Mouse (Mus musculus) CH12.LX (cell line): ENCODE results near the gene Pax4. TPM values are rescaled to one million over a fixed set of nuclear protein-coding genes. Genes with fewer than 3 reads are reported as not detected.

Source experiments
- DNase-seq: peaks from one replicate; pipeline ENCODE4 v3.0.0-alpha.2; 2013; ENCODE audit errors: extremely low read depth
- H3K27ac ChIP-seq: 2 replicates; pipeline ENCODE4 v1.5.1; 2012; ENCODE audit warnings: low read depth, mild to moderate bottlenecking, control low read depth, moderate library complexity; ENCODE audit not compliant: insufficient read depth
- H3K27me3 ChIP-seq: replicated peaks from 2 replicates; pipeline ENCODE3; 2012; ENCODE audit warnings: inconsistent platforms
- H3K36me3 ChIP-seq, 2 experiments: replicated peaks in 1 of 2; 2 replicates each; pipeline versions ENCODE3 to v1.6.1; 2012; ENCODE audit warnings: inconsistent platforms in 1 of 2, low read length in 1 of 2, mild to moderate bottlenecking in 1 of 2, mixed read lengths in 1 of 2, moderate library complexity in 1 of 2; ENCODE audit not compliant: control insufficient read depth in 1 of 2, insufficient read depth in 1 of 2
- H3K4me1 ChIP-seq, 2 experiments: 2 replicates each; pipeline ENCODE4 v1.6.1; 2012; ENCODE audit warnings: inconsistent platforms in 1 of 2, moderate library complexity in 1 of 2; ENCODE audit not compliant: insufficient read depth in 2 of 2, control insufficient read depth in 1 of 2
- H3K4me2 ChIP-seq: 2 replicates; pipeline ENCODE4 v1.6.1; 2012; ENCODE audit warnings: low read depth, mild to moderate bottlenecking, control low read depth; ENCODE audit not compliant: poor library complexity, insufficient read depth, severe bottlenecking
- H3K4me3 ChIP-seq, 3 experiments: fragments of 150-350 bp in 1 of 3; sonication (generic) in 1 of 3; replicated peaks in 1 of 3; 2 replicates each; pipeline versions ENCODE3 to v1.5.1; 2011 to 2012; ENCODE audit warnings: low read depth in 2 of 3, low read length in 2 of 3, mild to moderate bottlenecking in 2 of 3, moderate library complexity in 2 of 3, control low read depth in 1 of 3, improper control_type of control experiment in 1 of 3, inconsistent platforms in 1 of 3, mixed read lengths in 1 of 3; ENCODE audit not compliant: poor library complexity in 1 of 3
- H3K79me2 ChIP-seq: replicated peaks from 2 replicates; pipeline ENCODE4 v1.6.1; 2012; ENCODE audit warnings: mild to moderate bottlenecking, moderate library complexity; ENCODE audit not compliant: control insufficient read depth, poor library complexity, insufficient read depth, severe bottlenecking; ENCODE audit errors: extremely low read depth
- H3K9ac ChIP-seq: 2 replicates; pipeline ENCODE4 v1.6.1; 2012; ENCODE audit warnings: low read depth, mild to moderate bottlenecking, control low read depth, moderate library complexity; ENCODE audit not compliant: insufficient read depth
- H3K9me3 ChIP-seq: replicated peaks from 2 replicates; pipeline ENCODE3; 2012; ENCODE audit warnings: low read length, inconsistent platforms, mixed read lengths
- CHD1 ChIP-seq: IDR thresholded peaks from 2 replicates; pipeline ENCODE4 v1.6.1; 2012; ENCODE audit warnings: low read depth, low read length, improper control_type of control experiment, inconsistent platforms
- CHD2 ChIP-seq: IDR thresholded peaks from 2 replicates; pipeline ENCODE4 v1.6.1; 2011; ENCODE audit warnings: low read length, improper control_type of control experiment
- CTCF ChIP-seq, 2 experiments: IDR thresholded peaks in 1 of 2; conservative IDR thresholded peaks in 1 of 2; 2 replicates each; pipeline ENCODE4 v1.5.1; 2011 to 2012; ENCODE audit warnings: low read depth in 2 of 2, low read length in 2 of 2, improper control_type of control experiment in 1 of 2, inconsistent platforms in 1 of 2, mild to moderate bottlenecking in 1 of 2, moderate library complexity in 1 of 2
- E2F4 ChIP-seq: IDR thresholded peaks from 2 replicates; pipeline ENCODE4 v1.6.1; 2011; ENCODE audit warnings: low read depth, low read length, improper control_type of control experiment; ENCODE audit not compliant: insufficient replicate concordance
- ELF1 ChIP-seq: IDR thresholded peaks from 2 replicates; pipeline ENCODE4 v1.6.1; 2014; ENCODE audit warnings: low read depth, mild to moderate bottlenecking, inconsistent platforms, low read length, improper control_type of control experiment
- EP300 ChIP-seq: IDR thresholded peaks from 2 replicates; pipeline ENCODE4 v1.6.1; 2011; ENCODE audit warnings: low read length, improper control_type of control experiment
- GABPA ChIP-seq: IDR thresholded peaks from 2 replicates; pipeline ENCODE4 v1.6.1; 2012; ENCODE audit warnings: low read depth, low read length, improper control_type of control experiment, inconsistent platforms; ENCODE audit not compliant: insufficient replicate concordance
- HCFC1 ChIP-seq: IDR thresholded peaks from 2 replicates; pipeline ENCODE4 v1.6.1; 2012; ENCODE audit warnings: low read depth, mild to moderate bottlenecking, inconsistent platforms, low read length, improper control_type of control experiment
- IRF4 ChIP-seq: IDR thresholded peaks from 2 replicates; pipeline ENCODE4 v1.6.1; 2014; ENCODE audit warnings: low read depth, mild to moderate bottlenecking, inconsistent platforms, low read length, improper control_type of control experiment
- JUND ChIP-seq: conservative IDR thresholded peaks from 2 replicates; pipeline ENCODE4 v1.6.1; 2011; ENCODE audit warnings: low read depth, low read length, improper control_type of control experiment
- MAFK ChIP-seq: IDR thresholded peaks from 2 replicates; pipeline ENCODE4 v1.6.1; 2011; ENCODE audit warnings: low read length, improper control_type of control experiment; ENCODE audit not compliant: insufficient replicate concordance
- MAX ChIP-seq: IDR thresholded peaks from 2 replicates; pipeline ENCODE4 v1.6.1; 2011; ENCODE audit warnings: low read length, improper control_type of control experiment
- MYC ChIP-seq: IDR thresholded peaks from 2 replicates; pipeline ENCODE4 v1.6.1; 2011; ENCODE audit warnings: low read depth, mild to moderate bottlenecking, improper control_type of control experiment, low read length
- PAX5 ChIP-seq: IDR thresholded peaks from 2 replicates; pipeline ENCODE4 v1.6.1; 2012; ENCODE audit warnings: low read length, inconsistent platforms, mixed read lengths
- RAD21 ChIP-seq: IDR thresholded peaks from 2 replicates; pipeline ENCODE4 v1.6.1; 2011; ENCODE audit warnings: low read depth, mild to moderate bottlenecking, low read length, improper control_type of control experiment, moderate library complexity
- RCOR1 ChIP-seq: conservative IDR thresholded peaks from 2 replicates; pipeline ENCODE4 v1.6.1; 2012; ENCODE audit warnings: low read depth, mild to moderate bottlenecking, inconsistent platforms, low read length, improper control_type of control experiment
- SIN3A ChIP-seq: IDR thresholded peaks from 2 replicates; pipeline ENCODE4 v1.6.1; 2012; ENCODE audit warnings: low read length, improper control_type of control experiment, inconsistent platforms
- SMC3 ChIP-seq: IDR thresholded peaks from 2 replicates; pipeline ENCODE4 v1.6.1; 2011; ENCODE audit warnings: low read depth, low read length, improper control_type of control experiment
- TBP ChIP-seq: conservative IDR thresholded peaks from 2 replicates; pipeline ENCODE4 v1.6.1; 2011; ENCODE audit warnings: low read depth, low read length, improper control_type of control experiment
- UBTF ChIP-seq: IDR thresholded peaks from 2 replicates; pipeline ENCODE4 v1.6.1; 2012; ENCODE audit warnings: low read depth, mild to moderate bottlenecking, inconsistent platforms, low read length, improper control_type of control experiment, moderate library complexity
- USF1 ChIP-seq: IDR thresholded peaks from 2 replicates; pipeline ENCODE4 v1.6.1; 2014; ENCODE audit warnings: low read depth, mild to moderate bottlenecking, inconsistent platforms, low read length, improper control_type of control experiment
- ZKSCAN1 ChIP-seq: IDR thresholded peaks from 2 replicates; pipeline ENCODE4 v1.6.1; 2012; ENCODE audit warnings: low read depth, inconsistent platforms, low read length, improper control_type of control experiment, borderline replicate concordance
- ZMIZ1 ChIP-seq: IDR thresholded peaks from 2 replicates; pipeline ENCODE4 v1.6.1; 2012; ENCODE audit warnings: low read depth, mild to moderate bottlenecking, inconsistent platforms, low read length, improper control_type of control experiment
- ZNF384 ChIP-seq: IDR thresholded peaks from 2 replicates; pipeline ENCODE4 v1.6.1; 2012; ENCODE audit warnings: low read depth, low read length, improper control_type of control experiment, inconsistent platforms
- dilution Hi-C: fragments of 300-500 bp; cut with MboI; formaldehyde crosslinking; loops from 2 replicates; pipeline ENCODE4 v1.14.3; 2020; ENCODE audit warnings: low sequenced_read_pairs; ENCODE audit not compliant: extremely low pct_unique_long_range_greater_than_20kb, extremely low pct_ligation_motif_present
- in situ Hi-C: fragments of 300-500 bp; cut with MboI; formaldehyde crosslinking; loops from 3 replicates; pipeline ENCODE4 v1.14.3; 2019; ENCODE audit warnings: low sequenced_read_pairs, low pct_ligation_motif_present, low pct_unique_long_range_greater_than_20kb, mixed read lengths
- polyA plus RNA-seq: library from polyadenylated mRNA; unstranded; fragments of >175 nt; gene quantifications from 2 replicates; pipeline ENCODE4 v1.2.1, GENCODE M21; 2012; ENCODE audit warnings: low read depth; ENCODE audit not compliant: insufficient read length
- total RNA-seq, 2 experiments: library from RNA; depleted of rRNA; stranded (reverse); fragments of 300-350 nt in 1 of 2; fragments of >200 nt in 1 of 2; gene quantifications; 2 replicates each; pipeline ENCODE4 v1.2.3; 2012 to 2014

Gene Pax4
- total and polyA plus RNA-seq, 3 experiments, result not detected

DNA sequence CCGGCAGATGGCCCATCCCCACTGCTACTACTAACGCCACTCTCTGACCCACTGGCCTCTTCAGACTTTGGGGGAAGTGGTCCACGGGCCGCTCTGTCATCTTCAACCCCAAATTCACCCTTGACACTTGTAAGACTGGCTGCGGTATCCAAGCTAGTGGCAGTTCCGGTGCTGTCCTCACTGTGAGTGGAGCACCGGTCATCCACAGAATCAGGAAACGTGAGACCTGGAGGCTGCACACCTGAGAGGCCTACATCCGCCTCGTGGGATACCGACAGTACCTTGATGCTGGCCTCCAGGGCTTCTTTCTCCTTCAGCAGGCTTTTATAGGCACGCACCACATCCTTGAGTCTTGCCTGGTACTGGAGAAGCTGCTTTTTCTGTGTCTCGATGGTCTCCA lies 28.3 kb downstream of the Pax4 start:
- H3K4me3 ChIP-seq, result peak overlapping the region; percentile 82 to 86 (median 83)
- H3K9me3 ChIP-seq, result no peaks in the 10 kb centered on the region
- peaks cover 23 to 54% of the 10 kb centered on the region in 2 experiments for H3K36me3 ChIP-seq
- H3K27me3 ChIP-seq, result no peaks in the 10 kb centered on the region
- no peak overlapping the region for H3K27ac ChIP-seq
- H3K4me1 ChIP-seq, result peaks cover 16 to 41% of the 10 kb centered on the region in 2 experiments
- TF ChIP-seq TBP, result no peak
- peak overlapping the region; percentile 90 for H3K4me2 ChIP-seq
- H3K9ac ChIP-seq, result peak overlapping the region; percentile 69
- no peak for DNase-seq
- in situ Hi-C loops, result loop anchor here (25.0 kb wide), 1 partner anchor 591 kb away; no protein-coding TSS in a partner anchor
- dilution Hi-C loops, result no loop called here
- H3K79me2 ChIP-seq, result peaks cover 10% of the 10 kb centered on the region

DNA sequence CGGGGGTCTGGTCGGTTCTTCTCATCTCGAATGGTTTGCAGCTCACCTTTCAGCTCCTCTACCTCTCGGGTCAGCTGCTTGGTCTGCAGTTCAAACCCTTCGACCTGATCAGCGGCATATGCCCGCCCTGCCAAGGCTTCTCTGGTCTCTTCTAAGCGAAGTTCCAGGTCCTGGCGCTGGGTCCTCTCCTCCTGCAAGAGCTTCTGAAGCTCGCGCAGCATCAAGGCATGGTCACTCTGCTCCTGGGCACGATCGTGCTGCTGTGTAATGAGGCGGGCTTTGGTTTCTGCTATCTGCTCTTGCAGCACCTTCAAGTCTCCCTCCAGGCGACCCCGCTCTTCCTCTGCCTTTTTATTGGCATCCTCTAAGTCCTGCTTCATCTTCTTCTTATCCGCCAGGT lies 28.8 kb downstream of the Pax4 start:
- peak overlapping the region; percentile 90; the same call in 1 of the 2 replicates for H3K4me2 ChIP-seq
- peaks cover 10% of the 10 kb centered on the region for H3K79me2 ChIP-seq
- in situ Hi-C loops (loop anchor here (25.0 kb wide), 1 partner anchor 592 kb away; no protein-coding TSS in a partner anchor), dilution Hi-C loops (no loop called here)
- no peak for TF ChIP-seq ELF1
- TF ChIP-seq RAD21, result no peak
- TF ChIP-seq SMC3, result no peak
- TF ChIP-seq JUND, result no peak
- no peak for TF ChIP-seq SIN3A
- no peak for TF ChIP-seq MAX
- TF ChIP-seq PAX5, result no peak
- no peak for TF ChIP-seq IRF4
- no peak for TF ChIP-seq CTCF (conservative IDR thresholded peaks at IDR 0.05 in 1 of 2, IDR thresholded peaks at IDR 0.05 in 1 of 2; ENCODE audit: low read depth in 2 of 2, low read length in 2 of 2)
- TF ChIP-seq CHD2, result no peak
- TF ChIP-seq MAFK, result no peak
- TF ChIP-seq MYC, result no peak
- no peak for TF ChIP-seq CHD1
- no peak overlapping the region for H3K9ac ChIP-seq
- H3K4me1 ChIP-seq, result peaks cover 16 to 41% of the 10 kb centered on the region in 2 experiments
- peak overlapping the region in 1 of 3 experiments; percentile 82 for H3K4me3 ChIP-seq
- no peak overlapping the region for H3K27ac ChIP-seq
- no peak for DNase-seq
- H3K9me3 ChIP-seq, result no peaks in the 10 kb centered on the region
- H3K36me3 ChIP-seq, result peaks cover 19 to 54% of the 10 kb centered on the region in 2 experiments
- no peaks in the 10 kb centered on the region for H3K27me3 ChIP-seq

DNA sequence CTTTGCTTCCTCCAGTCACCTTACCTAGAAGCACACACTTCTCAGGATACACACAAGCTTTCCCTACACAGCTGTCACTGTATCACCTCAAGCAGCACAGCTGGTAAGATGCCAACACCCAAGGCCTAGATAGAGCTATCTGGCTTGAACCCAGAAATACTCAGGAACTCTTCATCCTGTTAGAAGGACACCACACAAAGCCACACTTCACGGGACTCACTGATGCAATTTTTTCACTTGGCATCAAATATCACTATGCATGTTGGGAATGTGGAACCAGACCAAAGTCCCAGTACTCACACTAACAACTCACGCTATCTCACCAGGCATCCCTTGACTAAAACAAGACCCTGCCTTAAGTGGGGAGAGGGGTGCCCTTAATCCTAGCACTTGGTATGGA lies 29.5 kb downstream of the Pax4 start:
- Histone ChIP-seq H3K4me3 (no peak overlapping the region), H3K4me1 (peaks cover 16 to 36% of the 10 kb centered on the region in 2 experiments), H3K36me3 (peaks cover 19 to 55% of the 10 kb centered on the region in 2 experiments), H3K9me3 (no peaks in the 10 kb centered on the region), H3K4me2 (no peak overlapping the region), H3K27ac (no peak overlapping the region), H3K9ac (no peak overlapping the region), H3K79me2 (peaks cover 10% of the 10 kb centered on the region), H3K27me3 (no peaks in the 10 kb centered on the region)
- in situ Hi-C loops, result loop anchor here (25.0 kb wide), 1 partner anchor 593 kb away; no protein-coding TSS in a partner anchor
- DNase-seq, result no peak
- dilution Hi-C loops, result no loop called here
- no peak for TF ChIP-seq ELF1
- no peak for TF ChIP-seq USF1
- no peak for TF ChIP-seq EP300
- no peak for TF ChIP-seq E2F4
- TF ChIP-seq UBTF, result no peak
- no peak for TF ChIP-seq ZKSCAN1
- no peak for TF ChIP-seq ZNF384
- TF ChIP-seq HCFC1, result no peak
- TF ChIP-seq MAX, result no peak
- TF ChIP-seq MAFK, result no peak
- no peak for TF ChIP-seq ZMIZ1
- no peak for TF ChIP-seq RCOR1
- TF ChIP-seq TBP, result no peak
- no peak for TF ChIP-seq CTCF (conservative IDR thresholded peaks at IDR 0.05 in 1 of 2, IDR thresholded peaks at IDR 0.05 in 1 of 2; ENCODE audit: low read depth in 2 of 2, low read length in 2 of 2)
- TF ChIP-seq GABPA, result no peak
- no peak for TF ChIP-seq SIN3A
- TF ChIP-seq PAX5, result no peak
- TF ChIP-seq JUND, result no peak
- TF ChIP-seq SMC3, result no peak
- TF ChIP-seq RAD21, result no peak
